Mouse (Mus musculus) lung, adult 2 months (tissue): Measurements from ENCODE around the gene Pla2g6.

Experiments
- CTCF ChIP-seq: fragments of 200-500 bp; IDR thresholded peaks from 2 replicates; pipeline ENCODE4 v1.5.1; 2011; ENCODE audit warnings: mild to moderate bottlenecking, low read length, control low read depth; ENCODE audit not compliant: insufficient read depth
- POLR2A ChIP-seq: fragments of 200-500 bp; IDR thresholded peaks from 2 replicates; pipeline ENCODE4 v1.6.1; 2011; ENCODE audit warnings: low read depth, mild to moderate bottlenecking, control low read depth, low read length, borderline replicate concordance; ENCODE audit errors: extremely low read depth

DNA sequence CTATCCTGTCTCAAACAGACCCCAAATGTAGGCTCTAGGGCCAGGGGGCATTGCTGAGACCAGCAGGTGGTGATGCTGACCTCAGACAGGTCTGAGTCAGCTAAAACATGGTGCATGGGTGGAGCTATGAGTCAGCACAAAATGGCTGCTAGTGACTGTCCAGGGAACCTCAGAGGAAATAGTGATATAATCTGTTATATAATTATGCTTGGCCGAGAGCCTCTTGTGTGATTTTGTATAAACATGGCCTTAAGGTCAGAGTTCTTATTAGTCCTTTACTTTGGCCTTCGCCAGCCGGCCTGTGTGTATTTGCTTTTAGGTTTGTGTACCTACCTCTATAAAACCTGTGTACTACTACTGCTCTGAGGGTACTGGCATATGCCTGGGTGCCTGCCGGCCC is 5.2 kb upstream of the Pla2g6 start:
- TF ChIP-seq POLR2A (no peak), CTCF (no peak)
